Mouse (Mus musculus) layer of hippocampus, postnatal 10 days (tissue): ENCODE measurements around the gene Cul4a. TPM values are rescaled to one million over a fixed set of nuclear protein-coding genes. Genes with fewer than 3 reads are reported as not detected.

Experiments used
- DNase-seq, 2 experiments: peaks; one replicate each; pipeline ENCODE4 v3.0.0; 2021; ENCODE audit warnings: low spot score in 2 of 2
- microRNA-seq, 2 experiments: library from miRNA; unstranded; fragments of <30 nt; microRNA quantifications; one replicate each; pipeline ENCODE4 v1.2.0; 2021
- total RNA-seq, 2 experiments: library from RNA; stranded (reverse); gene quantifications; 2 replicates each; pipeline ENCODE4 v1.2.3; 2021

Cul4a gene
- total RNA-seq, 2 experiments from 2014 or later = 65.5 to 69.5 TPM

- no peak for DNase-seq
Measured at GRCm38 (mm10) chr8:13179482-13179881, 74.1 kb downstream of the Cul4a start.

GRCm38 (mm10) chr8:13179948-13180347 is 74.5 kb downstream of the Cul4a start:
- peak in 1 of 2 experiments; percentile 26 for DNase-seq

- DNase-seq = no peak
Measured at GRCm38 (mm10) chr8:13180408-13180807, 75.0 kb downstream of the Cul4a start.

GRCm38 (mm10) chr8:13180911-13181690 is 75.7 kb downstream of the Cul4a start:
- no peak for DNase-seq

GRCm38 (mm10) chr8:13181691-13181976 is 76.2 kb downstream of the Cul4a start:
- no peak for DNase-seq

- no peak for DNase-seq
Measured at GRCm38 (mm10) chr8:13186819-13187218, 81.4 kb downstream of the Cul4a start.

GRCm38 (mm10) chr8:13187229-13187628 is 81.8 kb downstream of the Cul4a start:
- DNase-seq = no peak

GRCm38 (mm10) chr8:13187638-13188037 is 82.2 kb downstream of the Cul4a start:
- DNase-seq = no peak

- no peak for DNase-seq
Measured at GRCm38 (mm10) chr8:13188052-13188555, 82.7 kb downstream of the Cul4a start.

GRCm38 (mm10) chr8:13188857-13189256 is 83.4 kb downstream of the Cul4a start:
- DNase-seq = no peak

GRCm38 (mm10) chr8:13190235-13190634 is 84.8 kb downstream of the Cul4a start:
- DNase-seq = no peak

- DNase-seq = peak in 1 of 2 experiments; percentile 35
Measured at GRCm38 (mm10) chr8:13194818-13195217, 89.4 kb downstream of the Cul4a start.

- no peak for DNase-seq
Measured at GRCm38 (mm10) chr8:13197493-13197892, 92.1 kb downstream of the Cul4a start.

Small RNA genes within 50 kb of the gene (microRNA-seq; reads per million reads assigned to microRNA genes)
- 49.2 to 52.3 reads per million in 2 experiments for gene Mir1968
- 0 to 0.89 reads per million in 2 experiments for gene Mir7065

Other genes starting within 250 kb of the Cul4a start
- 100 to 1,000 TPM; 269 to 278 TPM for gene Mcf2l, start 231.8 kb upstream of the Cul4a start, total RNA-seq
- gene F7, start 79.6 kb upstream of the Cul4a start, total RNA-seq = under 1 TPM in 1 of 2 experiments, not detected in 1; 0.32 TPM
- not detected for gene F10, start 68.3 kb upstream of the Cul4a start, total RNA-seq
- not detected for gene Proz, start 44.7 kb upstream of the Cul4a start, total RNA-seq
- 10 to 100 TPM; 25.0 to 27.0 TPM for gene Pcid2, start 162 bp upstream of the Cul4a start, total RNA-seq
- gene Lamp1, start 53.5 kb downstream of the Cul4a start, total RNA-seq = 100 to 1,000 TPM; 283 to 309 TPM
- 10 to 100 TPM; 10.3 to 10.8 TPM for gene Grtp1, start 95.0 kb downstream of the Cul4a start, total RNA-seq
- 1 to 10 TPM; 2.2 to 3.1 TPM for gene Adprhl1, start 148.5 kb downstream of the Cul4a start, total RNA-seq
- gene Dcun1d2, start 182.5 kb downstream of the Cul4a start, total RNA-seq = 10 to 100 TPM; 27.6 to 29.7 TPM
- gene Tmco3, start 182.6 kb downstream of the Cul4a start, total RNA-seq = 10 to 100 TPM; 43.8 to 45.6 TPM
- 10 to 100 TPM; 70.9 to 75.2 TPM for gene Tfdp1, start 233.1 kb downstream of the Cul4a start, total RNA-seq